Mouse (Mus musculus) hindbrain, embryonic 12.5 days (tissue): ENCODE results near the gene Nrxn1. TPM values are rescaled to one million over a fixed set of nuclear protein-coding genes. Genes with fewer than 3 reads are reported as not detected.

Experiments
- ATAC-seq: fragments of 200-750 bp; cut with Nextera tagmentation; 2 replicates; pipeline ENCODE4 v1.8.0; 2017; ENCODE audit warnings: moderate TSS enrichment; ENCODE audit not compliant: low FRiP score
- H3K27ac ChIP-seq: fragments of 300-500 bp; sonication (generic); 2 replicates; pipeline ENCODE4 v1.5.1; 2016; ENCODE audit warnings: mild to moderate bottlenecking
- H3K27me3 ChIP-seq: fragments of 300-500 bp; sonication (generic); 2 replicates; pipeline ENCODE4 v1.6.1; 2016; ENCODE audit warnings: mild to moderate bottlenecking
- H3K36me3 ChIP-seq: fragments of 300-500 bp; sonication (generic); 2 replicates; pipeline ENCODE4 v1.6.1; 2016; ENCODE audit warnings: mild to moderate bottlenecking
- H3K4me1 ChIP-seq: fragments of 300-500 bp; sonication (generic); 2 replicates; pipeline ENCODE4 v1.6.1; 2016
- H3K4me2 ChIP-seq: fragments of 300-500 bp; sonication (generic); replicated peaks from 2 replicates; pipeline ENCODE4 v1.6.1; 2016; ENCODE audit warnings: mild to moderate bottlenecking
- H3K4me3 ChIP-seq: fragments of 300-500 bp; sonication (generic); 2 replicates; pipeline ENCODE4 v1.5.1; 2016; ENCODE audit warnings: mild to moderate bottlenecking
- H3K9ac ChIP-seq: fragments of 300-500 bp; sonication (generic); 2 replicates; pipeline ENCODE4 v1.6.1; 2016; ENCODE audit warnings: mild to moderate bottlenecking, moderate library complexity
- H3K9me3 ChIP-seq: fragments of 300-500 bp; sonication (generic); replicated peaks from 2 replicates; pipeline ENCODE4 v1.6.1; 2016; ENCODE audit warnings: mild to moderate bottlenecking
- WGBS: fragments of 180-500 bp; shearing (Covaris S2); methylation state at CpG from one replicate; pipeline ENCODE4 v1.1.7; 2016; 5-methylcytosine and 5-hydroxymethylcytosine counted together
- polyA plus RNA-seq: library from polyadenylated mRNA; unstranded; fragments of >200 nt; fragmentation: Nextera tagmentation; extraction: Ambion mirVana; gene quantifications from 2 replicates; pipeline ENCODE4 v1.2.1, GENCODE M21; 2016

The Nrxn1 gene
- polyA plus RNA-seq, 1 experiment from 2014 or later = 48.8 TPM

GRCm38 (mm10) chr17:90479531-90480250, 613.2 kb downstream of the Nrxn1 start:
- no peak overlapping the region for H3K27ac ChIP-seq
- H3K4me2 ChIP-seq = no peak overlapping the region
- no peak overlapping the region for H3K9ac ChIP-seq
- no peaks in the 10 kb centered on the region for H3K9me3 ChIP-seq
- no peak for ATAC-seq
- H3K4me1 ChIP-seq = no peaks in the 10 kb centered on the region
- no peak overlapping the region for H3K4me3 ChIP-seq
- no peaks in the 10 kb centered on the region for H3K27me3 ChIP-seq
- H3K36me3 ChIP-seq = no peaks in the 10 kb centered on the region

- no peak overlapping the region for H3K27ac ChIP-seq
- no peak overlapping the region for H3K4me2 ChIP-seq
- H3K4me3 ChIP-seq = no peak overlapping the region
- no peak for ATAC-seq
- no peaks in the 10 kb centered on the region for H3K36me3 ChIP-seq
- 34% methylated on average over 5 of the region's 5 CpGs for WGBS
- peaks cover 15% of the 10 kb centered on the region for H3K27me3 ChIP-seq
- H3K4me1 ChIP-seq = peaks cover 16% of the 10 kb centered on the region
- no peaks in the 10 kb centered on the region for H3K9me3 ChIP-seq
- no peak overlapping the region for H3K9ac ChIP-seq
Measured at GRCm38 (mm10) chr17:90456748-90457147, 636.1 kb downstream of the Nrxn1 start.

GRCm38 (mm10) chr17:90455904-90456303, 637.0 kb downstream of the Nrxn1 start:
- Histone ChIP-seq H3K9me3 (no peaks in the 10 kb centered on the region), H3K36me3 (no peaks in the 10 kb centered on the region), H3K27me3 (peaks cover 15% of the 10 kb centered on the region), H3K4me1 (peaks cover 16% of the 10 kb centered on the region), H3K9ac (peak overlapping the region; percentile 76), H3K27ac (peak overlapping the region; percentile 17; the same call in 1 of the 2 replicates), H3K4me3 (peak overlapping the region; percentile 62), H3K4me2 (peak overlapping the region; percentile 93)
- ATAC-seq = peak; percentile 72
- WGBS = under 1% methylated on average over 13 of the region's 13 CpGs

GRCm38 (mm10) chr17:90455409-90455775, 637.5 kb downstream of the Nrxn1 start:
- H3K4me2 ChIP-seq = peak overlapping the region; percentile 93
- H3K9me3 ChIP-seq = no peaks in the 10 kb centered on the region
- peak; percentile 85 for ATAC-seq
- peak overlapping the region; percentile 62 for H3K4me3 ChIP-seq
- H3K4me1 ChIP-seq = peaks cover 16% of the 10 kb centered on the region
- WGBS = 0% methylated on average over 23 of the region's 23 CpGs
- H3K36me3 ChIP-seq = no peaks in the 10 kb centered on the region
- H3K9ac ChIP-seq = peak overlapping the region; percentile 76
- H3K27me3 ChIP-seq = peaks cover 15% of the 10 kb centered on the region
- peak overlapping the region; percentile 74 for H3K27ac ChIP-seq

GRCm38 (mm10) chr17:90454738-90455408, 638.0 kb downstream of the Nrxn1 start:
- 0% methylated on average over 40 of the region's 41 CpGs for WGBS
- Histone ChIP-seq H3K9ac (peak overlapping the region; percentile 76), H3K9me3 (no peaks in the 10 kb centered on the region), H3K27ac (peak overlapping the region; percentile 74), H3K36me3 (no peaks in the 10 kb centered on the region), H3K4me3 (peak overlapping the region; percentile 62), H3K27me3 (peaks cover 15% of the 10 kb centered on the region), H3K4me1 (peaks cover 16% of the 10 kb centered on the region), H3K4me2 (peak overlapping the region; percentile 93)
- ATAC-seq = peak; percentile 70

GRCm38 (mm10) chr17:90454356-90454737, 638.5 kb downstream of the Nrxn1 start:
- H3K4me3 ChIP-seq = peak overlapping the region; percentile 62
- ATAC-seq = peak; percentile 36
- H3K4me2 ChIP-seq = peak overlapping the region; percentile 93

GRCm38 (mm10) chr17:90453280-90453679, 639.6 kb downstream of the Nrxn1 start:
- no peak for ATAC-seq
- Histone ChIP-seq H3K4me3 (no peak overlapping the region; the same call in 1 of the 2 replicates), H3K27ac (no peak overlapping the region), H3K4me1 (peaks cover 16% of the 10 kb centered on the region), H3K27me3 (peaks cover 15% of the 10 kb centered on the region), H3K9me3 (no peaks in the 10 kb centered on the region), H3K36me3 (no peaks in the 10 kb centered on the region), H3K9ac (no peak overlapping the region), H3K4me2 (peak overlapping the region; percentile 93)
- WGBS = 57% methylated on average over 4 of the region's 4 CpGs

More at GRCm38 (mm10) chr17:90454356-90454737, 638.5 kb downstream of the Nrxn1 start:
- Histone ChIP-seq H3K9ac (peak overlapping the region; percentile 76), H3K27me3 (peaks cover 15% of the 10 kb centered on the region), H3K36me3 (no peaks in the 10 kb centered on the region), H3K9me3 (no peaks in the 10 kb centered on the region), H3K4me1 (peaks cover 16% of the 10 kb centered on the region), H3K27ac (peak overlapping the region; percentile 74)
- 2% methylated on average over 15 of the region's 15 CpGs for WGBS

- no peak overlapping the region for H3K27ac ChIP-seq
- H3K4me3 ChIP-seq = peak overlapping the region; percentile 1; the same call in 1 of the 2 replicates
- H3K27me3 ChIP-seq = peaks cover 15% of the 10 kb centered on the region
- no peaks in the 10 kb centered on the region for H3K36me3 ChIP-seq
- 78% methylated on average over 2 of the region's 2 CpGs for WGBS
- 0 out of 2 replicates have a peak, but pooled peaks have one; percentile 1 for ATAC-seq
- peaks cover 16% of the 10 kb centered on the region for H3K4me1 ChIP-seq
- H3K9ac ChIP-seq = peak overlapping the region; percentile 47; the same call in 1 of the 2 replicates
- no peaks in the 10 kb centered on the region for H3K9me3 ChIP-seq
- H3K4me2 ChIP-seq = peak overlapping the region; percentile 93
Measured at GRCm38 (mm10) chr17:90452770-90453169, 640.1 kb downstream of the Nrxn1 start.

- WGBS = 55% methylated on average over 2 of the region's 2 CpGs
- Histone ChIP-seq H3K27me3 (peaks cover 15% of the 10 kb centered on the region), H3K4me2 (no peak overlapping the region; the same call in 1 of the 2 replicates), H3K4me1 (peaks cover 16% of the 10 kb centered on the region), H3K4me3 (no peak overlapping the region), H3K36me3 (no peaks in the 10 kb centered on the region), H3K9me3 (no peaks in the 10 kb centered on the region), H3K9ac (no peak overlapping the region), H3K27ac (no peak overlapping the region)
- no peak for ATAC-seq
Measured at GRCm38 (mm10) chr17:90451384-90451783, 641.5 kb downstream of the Nrxn1 start.

GRCm38 (mm10) chr17:90443067-90443466, 649.8 kb downstream of the Nrxn1 start:
- Histone ChIP-seq H3K9ac (no peak overlapping the region), H3K36me3 (no peaks in the 10 kb centered on the region), H3K4me3 (no peak overlapping the region), H3K4me2 (no peak overlapping the region), H3K27ac (no peak overlapping the region), H3K9me3 (no peaks in the 10 kb centered on the region), H3K4me1 (no peaks in the 10 kb centered on the region), H3K27me3 (no peaks in the 10 kb centered on the region)
- ATAC-seq = no peak

- Histone ChIP-seq H3K27ac (no peak overlapping the region), H3K4me1 (no peaks in the 10 kb centered on the region), H3K4me3 (no peak overlapping the region), H3K27me3 (no peaks in the 10 kb centered on the region), H3K36me3 (no peaks in the 10 kb centered on the region), H3K9ac (no peak overlapping the region), H3K4me2 (no peak overlapping the region), H3K9me3 (no peaks in the 10 kb centered on the region)
- no peak for ATAC-seq
Measured at GRCm38 (mm10) chr17:90435836-90436235, 657.0 kb downstream of the Nrxn1 start.

- Histone ChIP-seq H3K4me3 (no peak overlapping the region), H3K9ac (no peak overlapping the region), H3K9me3 (no peaks in the 10 kb centered on the region), H3K4me2 (no peak overlapping the region), H3K27me3 (no peaks in the 10 kb centered on the region), H3K27ac (no peak overlapping the region), H3K4me1 (no peaks in the 10 kb centered on the region), H3K36me3 (no peaks in the 10 kb centered on the region)
- 65% methylated on average over 2 of the region's 2 CpGs for WGBS
- no peak for ATAC-seq
Measured at GRCm38 (mm10) chr17:90435371-90435770, 657.5 kb downstream of the Nrxn1 start.
